Mouse (Mus musculus) megakaryocyte progenitor cell, adult 5-6 weeks (primary cell): ENCODE data around the gene Smyd5. TPM values are rescaled to one million over a fixed set of nuclear protein-coding genes. Genes with fewer than 3 reads are reported as not detected.

Experiments used
- ATAC-seq: replicated peaks from 2 replicates; pipeline ENCODE4 v1.8.0; 2016; ENCODE audit warnings: mild to moderate bottlenecking, moderate TSS enrichment, inconsistent platforms; ENCODE audit not compliant: poor library complexity
- total RNA-seq, 2 experiments: library from RNA; stranded (forward) in 1 of 2; stranded (reverse) in 1 of 2; fragments of 157-497, 149-512 nt in 1 of 2; fragments of 200-1000 nt in 1 of 2; gene quantifications; 2 replicates each; pipeline versions ENCODE4 v1.2.3 to v1.2.4; 2015 to 2017

Gene Smyd5
- total RNA-seq (2015): 39.4 and 42.2 TPM in 2 replicates
- total RNA-seq (2017): 44.1 and 66.0 TPM in 2 replicates

DNA sequence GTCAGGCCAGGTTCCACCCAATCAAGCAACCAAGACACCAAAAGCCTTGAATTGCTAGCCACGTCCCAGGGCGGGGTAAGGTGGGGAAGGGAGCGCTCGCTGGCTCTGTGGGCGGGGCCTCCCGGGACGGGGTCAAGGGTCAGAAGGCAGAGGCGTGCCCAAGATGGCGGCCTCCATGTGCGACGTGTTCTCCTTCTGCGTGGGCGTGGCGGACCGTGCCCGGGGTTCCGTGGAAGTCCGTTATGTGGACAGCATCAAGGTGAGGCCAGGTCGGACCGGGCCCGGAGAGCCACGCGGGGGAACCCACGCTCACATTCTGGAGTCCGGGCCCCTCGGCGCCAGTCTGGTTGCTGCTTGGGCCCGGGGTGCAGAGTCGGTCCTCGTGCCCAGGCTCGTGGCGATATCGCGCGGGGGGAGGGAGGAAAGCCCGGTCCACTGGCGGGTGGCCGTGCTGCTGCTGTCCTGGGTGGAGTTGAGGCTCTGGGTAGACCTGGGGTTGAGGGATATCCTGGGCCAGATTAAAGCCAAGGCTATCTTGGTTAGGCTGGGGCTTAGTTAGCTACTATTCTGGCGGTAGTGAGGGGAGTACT is at the start of gene Smyd5:
Smyd5 (plus strand) TSS at position 148 of the 590 bp plus-strand sequence.
- ATAC-seq: peak; percentile 97

DNA sequence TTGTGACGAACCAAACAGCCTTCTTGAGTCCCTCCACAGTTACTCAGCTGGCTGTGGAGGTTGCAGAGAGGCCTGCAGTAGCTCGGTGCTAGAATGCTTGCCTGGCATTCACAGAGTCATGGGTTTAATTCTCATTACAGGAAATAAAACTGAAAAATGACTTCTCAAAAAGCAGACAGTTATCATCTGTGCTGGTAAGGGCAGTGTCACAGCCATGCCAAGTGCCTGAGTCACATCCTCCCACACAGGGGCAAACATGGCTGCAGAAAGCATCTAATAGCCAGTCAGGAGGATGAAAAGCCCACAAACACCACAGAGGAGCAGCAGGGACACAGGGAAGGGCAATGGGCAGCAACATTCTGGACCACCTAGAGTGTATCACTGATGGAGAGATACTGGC is 49.0 kb upstream of the Smyd5 start:
- no peak for ATAC-seq

GRCm38 (mm10) chr6:85388608-85389007 is 43.2 kb upstream of the Smyd5 start:
- peak; percentile 88 for ATAC-seq

DNA sequence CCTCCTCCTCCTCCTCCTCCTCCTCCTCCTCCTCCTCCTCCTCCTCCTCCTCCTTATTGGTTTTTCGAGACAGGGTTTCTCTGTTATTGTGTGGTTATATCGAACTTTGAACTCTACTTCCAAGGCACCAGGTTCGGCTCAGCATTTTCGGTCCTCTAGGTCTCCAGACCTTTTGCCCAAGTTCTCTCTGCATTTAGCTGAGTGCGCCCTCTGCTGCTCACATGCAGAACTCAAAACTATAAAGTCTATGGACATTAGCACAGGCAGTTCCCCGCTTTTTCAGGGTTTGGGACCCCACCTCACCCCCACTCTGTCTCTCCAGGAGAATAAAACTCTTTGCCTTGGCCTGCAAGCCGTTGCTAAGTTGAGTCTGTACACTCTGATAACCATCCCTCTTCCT is 40.0 kb upstream of the Smyd5 start:
- ATAC-seq: peak; percentile 87

GRCm38 (mm10) chr6:85395360-85395759 is 36.4 kb upstream of the Smyd5 start:
- no peak for ATAC-seq

DNA sequence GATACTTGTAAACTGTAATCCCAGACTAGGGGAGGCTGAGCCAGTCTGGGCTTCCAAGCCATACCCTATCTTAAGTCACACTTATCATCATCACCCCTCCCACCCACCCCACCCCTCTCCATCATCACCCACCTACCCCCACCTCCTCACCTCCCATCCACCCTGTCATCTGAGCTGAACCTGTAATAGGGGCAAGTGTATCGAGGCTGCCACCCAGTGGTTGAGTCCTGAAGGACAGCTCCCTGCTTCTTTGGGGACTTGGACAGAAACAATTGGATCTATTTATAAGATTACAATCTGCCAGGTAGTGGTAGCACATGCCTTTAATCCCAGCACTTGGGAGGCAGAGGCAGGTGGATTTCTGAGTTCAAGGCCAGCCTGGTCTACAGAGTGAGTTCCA is 34.6 kb upstream of the Smyd5 start:
- ATAC-seq: peak; percentile 92

GRCm38 (mm10) chr6:85399715-85400114 is 32.1 kb upstream of the Smyd5 start:
- no peak for ATAC-seq

GRCm38 (mm10) chr6:85402613-85403012 is 29.2 kb upstream of the Smyd5 start:
- ATAC-seq: 0 out of 2 replicates have a peak, but pooled peaks have one; percentile 29

- no peak for ATAC-seq
Measured at GRCm38 (mm10) chr6:85403039-85403438, 28.8 kb upstream of the Smyd5 start.

DNA sequence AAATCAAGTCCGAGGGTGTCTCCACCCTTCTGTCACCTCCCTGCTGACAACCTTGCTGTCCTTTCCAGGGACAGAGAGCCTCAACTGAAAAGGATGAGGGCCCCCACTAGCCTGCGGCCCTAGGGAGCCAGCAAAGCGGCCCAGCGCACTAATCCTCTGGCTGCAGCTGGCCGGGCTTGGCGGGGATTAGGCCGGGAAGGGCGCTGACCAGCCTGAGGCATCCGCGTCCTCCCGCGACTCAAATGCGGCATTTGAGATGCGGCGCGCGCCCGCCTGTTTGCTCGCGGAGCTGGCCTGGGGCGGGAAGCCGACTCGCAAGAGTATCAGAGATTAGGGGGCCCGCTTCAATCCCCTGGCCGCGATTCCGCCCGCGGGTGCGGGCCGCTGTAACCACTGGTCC is 22.8 kb upstream of the Smyd5 start:
- ATAC-seq: no peak

DNA sequence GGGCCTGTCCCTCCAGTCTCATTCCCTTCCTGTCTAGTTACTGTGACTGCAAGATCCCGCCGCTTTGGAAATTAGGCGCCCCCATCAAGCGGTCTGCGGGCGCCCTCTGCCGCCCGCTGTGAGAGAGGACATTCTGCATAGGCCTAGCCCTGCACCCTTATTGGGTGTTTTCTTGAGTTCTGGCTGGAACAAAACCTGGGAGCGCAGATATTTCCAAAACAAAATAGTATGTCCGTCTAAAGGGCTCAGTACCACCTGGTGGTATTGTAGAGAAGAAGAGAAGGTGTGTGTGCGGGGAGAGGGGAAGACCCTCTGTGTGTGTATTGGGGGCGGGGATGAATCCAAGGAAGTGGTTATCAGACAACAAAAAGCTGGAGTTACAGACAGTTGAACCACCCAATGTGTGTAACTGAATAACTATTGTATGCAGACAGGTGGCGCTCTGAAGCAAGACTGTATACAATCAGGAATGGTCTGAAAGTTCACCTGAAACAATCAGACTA is 21.0 kb upstream of the Smyd5 start:
- peak; percentile 91 for ATAC-seq

GRCm38 (mm10) chr6:85415829-85416228 is 16.0 kb upstream of the Smyd5 start:
- ATAC-seq: no peak

GRCm38 (mm10) chr6:85419150-85419549 is 12.6 kb upstream of the Smyd5 start:
- ATAC-seq: no peak

DNA sequence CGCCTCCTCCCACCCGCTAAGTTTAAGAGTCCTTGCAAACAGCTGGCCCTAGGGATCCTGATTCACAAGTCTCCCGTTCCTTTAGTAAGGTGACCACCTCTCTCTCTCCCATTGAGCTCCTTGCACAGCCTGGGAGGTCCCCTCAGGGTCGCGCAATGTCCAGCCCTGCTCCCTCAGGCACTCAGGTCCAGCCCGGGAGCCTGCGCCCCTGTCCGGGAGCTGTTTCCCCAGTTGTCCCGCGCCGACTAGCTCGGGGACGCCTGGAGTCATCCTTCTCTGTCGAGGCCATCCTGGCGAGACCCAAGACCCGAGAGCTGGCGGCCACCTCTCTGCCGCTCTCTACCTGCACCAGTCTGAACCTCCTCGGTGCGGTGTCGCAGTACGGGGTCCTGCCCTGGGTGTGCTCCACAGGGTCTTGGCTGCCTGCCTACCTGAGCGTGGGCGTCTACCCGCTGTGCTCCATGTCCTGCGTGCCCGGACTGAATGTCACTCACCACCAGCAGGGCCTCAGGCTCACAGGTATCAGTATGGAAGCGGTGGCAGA is 7.9 kb upstream of the Smyd5 start, which contains the start of gene Noto:
Noto (plus strand) TSS at position 51 of the 544 bp plus-strand sequence.
- ATAC-seq: no peak

GRCm38 (mm10) chr6:85431274-85431841 is 431 bp upstream of the Smyd5 start:
- ATAC-seq: no peak

- ATAC-seq: peak; percentile 54
Measured at GRCm38 (mm10) chr6:85433865-85434264, 2.1 kb downstream of the Smyd5 start.

GRCm38 (mm10) chr6:85436204-85436603 is 4.4 kb downstream of the Smyd5 start:
- no peak; the same call in 1 of the 2 replicates for ATAC-seq

- no peak for ATAC-seq
Measured at GRCm38 (mm10) chr6:85436631-85437030, 4.8 kb downstream of the Smyd5 start.

DNA sequence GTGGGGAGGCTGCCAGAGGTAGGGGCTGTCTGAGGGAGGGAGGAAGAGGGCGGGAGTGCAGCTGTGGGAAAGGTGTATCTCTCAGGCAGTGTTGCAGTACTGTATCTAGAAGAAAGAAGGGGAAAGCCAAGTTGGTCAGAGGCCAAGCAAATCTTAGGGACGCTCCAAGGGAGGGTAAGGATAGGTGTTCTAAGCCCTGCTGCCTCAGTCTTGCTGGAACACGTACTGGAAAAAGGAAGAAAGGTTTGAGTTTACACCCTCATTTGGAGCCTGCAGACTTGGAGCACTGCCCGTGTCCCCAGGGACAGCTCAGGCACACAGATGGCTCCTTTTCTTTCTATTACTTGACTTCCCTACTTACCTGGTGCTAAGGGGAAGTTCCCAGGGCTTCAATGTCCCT is 9.4 kb downstream of the Smyd5 start:
- no peak for ATAC-seq

DNA sequence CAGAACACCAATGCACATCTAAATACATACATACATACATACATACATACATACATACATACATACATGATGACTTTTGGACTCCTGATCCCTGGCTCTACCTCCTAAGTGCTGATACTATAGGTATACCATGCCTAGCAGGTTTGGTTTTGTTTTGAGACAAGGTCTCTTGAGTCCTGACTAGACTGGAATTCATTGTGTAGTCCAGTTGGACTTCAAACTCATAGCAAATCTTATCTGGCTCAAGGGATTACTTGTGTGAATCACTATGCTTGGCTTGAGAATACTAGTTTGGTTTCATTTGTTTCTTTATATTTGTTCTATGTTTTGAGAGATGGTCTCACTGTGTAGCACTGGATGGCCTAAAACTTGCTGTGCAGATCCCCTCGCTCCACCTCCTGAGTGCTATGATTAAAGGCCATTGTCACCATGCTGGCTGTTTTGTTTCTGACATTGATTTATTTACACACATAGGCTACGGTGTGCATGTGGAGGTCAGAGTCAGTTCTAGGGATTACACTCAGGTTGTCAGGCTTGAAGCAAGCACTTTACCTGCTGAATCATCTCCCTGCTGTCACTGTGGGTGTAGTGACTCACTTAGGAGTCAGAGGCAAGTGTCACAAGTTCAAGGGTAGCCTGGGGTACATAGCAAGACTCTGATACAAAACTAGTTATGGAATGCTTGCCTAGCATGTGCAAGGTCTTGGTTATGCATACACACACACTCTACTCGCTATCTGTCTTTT is 11.9 kb downstream of the Smyd5 start:
- ATAC-seq: no peak

DNA sequence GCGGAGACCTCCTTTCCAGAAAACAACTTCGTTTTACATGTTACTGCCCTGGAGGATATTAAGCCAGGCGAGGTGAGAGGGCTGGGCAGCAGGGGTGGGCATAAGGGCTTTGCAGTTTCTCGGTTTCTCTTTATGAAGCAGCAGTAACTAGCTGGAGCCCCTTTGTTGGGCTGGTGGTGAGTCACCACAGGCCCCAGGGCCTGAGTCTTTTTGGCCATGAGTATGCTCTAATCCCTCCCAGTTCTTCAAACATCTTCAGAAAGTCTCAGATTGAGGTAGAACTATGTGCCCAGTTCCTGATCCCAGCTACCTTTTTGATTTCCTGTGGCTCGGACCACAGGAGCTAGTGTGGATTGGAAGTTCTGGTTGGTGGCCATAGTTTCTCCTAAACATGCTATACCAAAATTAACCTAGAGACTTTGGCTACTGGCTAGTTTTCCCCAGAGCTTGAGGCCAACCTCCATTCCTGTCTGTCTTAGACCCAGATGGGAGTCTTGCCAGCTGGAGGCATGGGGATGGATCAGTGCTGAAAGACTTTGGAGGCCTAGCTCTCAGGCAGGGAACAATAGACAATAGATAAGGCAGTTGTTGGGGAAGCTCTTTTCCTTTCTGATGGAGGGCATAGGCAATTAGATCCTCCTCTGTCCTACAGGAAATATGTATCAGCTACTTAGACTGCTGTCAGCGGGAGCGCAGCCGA is 12.6 kb downstream of the Smyd5 start:
- ATAC-seq: no peak
